Mouse (Mus musculus): ENCODE data around the gene Ugt2a2. TPM values are rescaled to one million over a fixed set of nuclear protein-coding genes. Genes with fewer than 3 reads are reported as not detected.
"Not testable (repeated sequence)": the region's sequence is repeated elsewhere in the genome, so short reads cannot be mapped to it uniquely, and the experiment has no call there.

Gene Ugt2a2
- polyA plus RNA-seq, 1 experiment from 2014 or later, result not detected

DNA sequence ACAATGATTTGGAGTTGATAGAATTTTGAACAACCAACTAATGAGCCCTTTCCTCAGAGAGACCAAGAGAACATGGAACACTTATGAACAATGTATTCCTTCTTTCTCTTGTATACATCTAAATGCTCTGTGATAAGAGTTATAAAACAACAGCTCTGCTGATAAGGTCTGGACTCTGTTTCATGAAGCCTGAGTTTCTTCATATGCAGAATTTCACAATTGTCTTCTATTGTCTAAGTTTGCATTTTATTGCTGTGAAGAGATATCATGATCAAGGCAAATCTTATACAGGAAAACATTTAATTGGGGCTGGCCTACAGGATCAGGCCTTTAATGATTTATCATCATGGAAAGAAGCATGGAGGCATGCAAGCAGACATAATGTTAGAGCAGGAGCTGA is 24.4 kb downstream of the Ugt2a2 start:
- no peak overlapping the region for H3K9ac ChIP-seq (ENCODE audit: low read length)
- no peaks in the 10 kb centered on the region for H3K36me3 ChIP-seq (ENCODE audit: control insufficient read depth, insufficient read depth, low read length)
- H3K4me3 ChIP-seq (ENCODE audit: low read depth, low read length), result no peak overlapping the region
- H3K27me3 ChIP-seq (ENCODE audit: control insufficient read depth, insufficient read depth, low read length), result no peaks in the 10 kb centered on the region
- H3K9me3 ChIP-seq (ENCODE audit: control insufficient read depth, low read length), result no peaks in the 10 kb centered on the region
- H3K4me2 ChIP-seq (ENCODE audit: low read depth), result no peak overlapping the region
- no peak for ATAC-seq (ENCODE audit: insufficient read depth, low FRiP score, low TSS enrichment)
- DNase-seq (ENCODE audit: low spot score), result no peak
- no peaks in the 10 kb centered on the region for H3K4me1 ChIP-seq (ENCODE audit: control insufficient read depth, insufficient read depth, low read length)
- no peak overlapping the region for H3K27ac ChIP-seq (ENCODE audit: low read depth, low read length)

DNA sequence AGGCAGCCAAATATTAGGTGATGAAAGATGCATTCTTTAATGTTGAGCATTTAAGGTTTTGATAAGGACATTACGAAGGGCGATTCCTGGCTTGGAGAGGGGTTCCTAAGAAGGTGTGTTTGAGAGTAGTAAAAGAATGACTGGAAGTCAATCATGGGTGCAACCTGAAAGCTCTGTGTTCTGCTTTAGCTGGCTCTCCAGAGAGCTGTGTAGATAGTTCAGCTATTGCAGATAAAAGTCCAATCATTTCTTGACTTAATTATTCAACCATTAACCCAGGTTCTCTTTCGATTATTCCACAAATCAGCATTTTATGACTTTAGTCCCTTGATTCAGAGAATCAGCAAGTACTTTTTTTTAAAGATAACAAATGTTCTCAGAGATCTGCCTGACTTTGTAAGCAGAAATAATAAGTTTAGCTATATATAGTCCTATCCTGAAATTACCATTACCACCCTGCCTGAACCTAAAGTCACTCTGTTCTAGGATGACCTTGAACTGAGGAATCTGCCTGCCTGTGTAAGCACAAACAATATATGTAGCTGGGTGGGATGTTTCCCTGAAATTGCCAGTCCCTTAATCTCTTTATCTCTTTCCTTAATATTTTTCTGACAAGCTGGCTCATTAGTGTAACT is 25.7 kb downstream of the Ugt2a2 start:
- no peaks in the 10 kb centered on the region for H3K27me3 ChIP-seq (ENCODE audit: control insufficient read depth, insufficient read depth, low read length)
- H3K4me1 ChIP-seq (ENCODE audit: control insufficient read depth, insufficient read depth, low read length), result no peaks in the 10 kb centered on the region
- H3K9me3 ChIP-seq (ENCODE audit: control insufficient read depth, low read length), result no peaks in the 10 kb centered on the region
- H3K4me2 ChIP-seq (ENCODE audit: low read depth), result no peak overlapping the region
- no peak overlapping the region for H3K4me3 ChIP-seq (ENCODE audit: low read depth, low read length)
- DNase-seq (ENCODE audit: low spot score) (no peak), ATAC-seq (ENCODE audit: insufficient read depth, low FRiP score, low TSS enrichment) (no peak)
- no peaks in the 10 kb centered on the region for H3K36me3 ChIP-seq (ENCODE audit: control insufficient read depth, insufficient read depth, low read length)
- H3K27ac ChIP-seq (ENCODE audit: low read depth, low read length), result no peak overlapping the region
- WGBS, result 92% methylated on average over 3 of the region's 3 CpGs
- H3K9ac ChIP-seq (ENCODE audit: low read length), result no peak overlapping the region

DNA sequence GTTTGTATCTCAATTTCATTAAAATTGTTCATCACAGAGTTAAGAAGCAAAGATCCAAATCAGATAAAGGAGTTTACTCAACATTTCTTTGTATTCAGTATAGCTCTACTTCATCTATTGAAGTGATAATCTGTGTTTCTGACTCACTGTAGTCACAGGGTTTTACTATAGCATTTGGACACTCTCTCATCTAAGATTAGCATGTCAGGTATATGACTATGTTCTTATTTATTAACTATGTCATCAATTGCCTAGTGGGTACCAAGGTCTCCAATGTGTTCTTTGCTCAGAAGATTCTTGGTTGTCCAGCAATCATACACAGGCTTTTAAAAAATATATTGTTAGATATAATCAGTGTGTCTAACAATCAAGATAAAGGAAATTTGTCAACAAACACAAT is 26.5 kb downstream of the Ugt2a2 start:
- Histone ChIP-seq H3K9me3 (ENCODE audit: control insufficient read depth, low read length) (no peaks in the 10 kb centered on the region), H3K27ac (ENCODE audit: low read depth, low read length) (no peak overlapping the region), H3K4me3 (ENCODE audit: low read depth, low read length) (no peak overlapping the region), H3K9ac (ENCODE audit: low read length) (no peak overlapping the region), H3K4me1 (ENCODE audit: control insufficient read depth, insufficient read depth, low read length) (no peaks in the 10 kb centered on the region), H3K27me3 (ENCODE audit: control insufficient read depth, insufficient read depth, low read length) (no peaks in the 10 kb centered on the region), H3K36me3 (ENCODE audit: control insufficient read depth, insufficient read depth, low read length) (no peaks in the 10 kb centered on the region), H3K4me2 (ENCODE audit: low read depth) (no peak overlapping the region)
- DNase-seq (ENCODE audit: low spot score) (no peak), ATAC-seq (ENCODE audit: insufficient read depth, low FRiP score, low TSS enrichment) (no peak)

DNA sequence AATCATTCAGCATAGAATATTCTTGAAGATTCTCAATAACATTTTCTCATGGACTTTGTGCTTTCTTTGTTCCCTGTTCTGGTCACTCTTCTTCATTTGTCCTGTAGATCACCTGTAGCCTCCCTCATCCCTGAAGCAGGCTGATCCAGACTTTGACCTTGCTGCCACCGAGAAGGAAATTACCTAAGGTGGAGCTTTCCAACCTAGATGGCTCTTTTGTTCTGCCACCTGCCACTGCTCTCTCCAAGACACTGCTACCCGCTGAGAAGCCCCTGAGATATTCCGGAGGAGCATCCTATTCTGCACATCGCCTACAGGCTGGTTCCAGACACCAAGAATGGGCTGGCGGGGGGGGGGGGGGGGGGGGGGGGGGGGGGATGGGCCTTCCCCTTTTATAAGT is 29.5 kb downstream of the Ugt2a2 start:
- H3K9me3 ChIP-seq (ENCODE audit: control insufficient read depth, low read length); H3K4me2 ChIP-seq (ENCODE audit: low read depth); ATAC-seq (ENCODE audit: insufficient read depth, low FRiP score, low TSS enrichment); H3K4me1 ChIP-seq (ENCODE audit: control insufficient read depth, insufficient read depth, low read length); H3K9ac ChIP-seq (ENCODE audit: low read length); H3K27ac ChIP-seq (ENCODE audit: low read depth, low read length); H3K36me3 ChIP-seq (ENCODE audit: control insufficient read depth, insufficient read depth, low read length); H3K27me3 ChIP-seq (ENCODE audit: control insufficient read depth, insufficient read depth, low read length); H3K4me3 ChIP-seq (ENCODE audit: low read depth, low read length); DNase-seq (ENCODE audit: low spot score): not testable (repeated sequence)
- 73% methylated on average over 2 of the region's 5 CpGs for WGBS

DNA sequence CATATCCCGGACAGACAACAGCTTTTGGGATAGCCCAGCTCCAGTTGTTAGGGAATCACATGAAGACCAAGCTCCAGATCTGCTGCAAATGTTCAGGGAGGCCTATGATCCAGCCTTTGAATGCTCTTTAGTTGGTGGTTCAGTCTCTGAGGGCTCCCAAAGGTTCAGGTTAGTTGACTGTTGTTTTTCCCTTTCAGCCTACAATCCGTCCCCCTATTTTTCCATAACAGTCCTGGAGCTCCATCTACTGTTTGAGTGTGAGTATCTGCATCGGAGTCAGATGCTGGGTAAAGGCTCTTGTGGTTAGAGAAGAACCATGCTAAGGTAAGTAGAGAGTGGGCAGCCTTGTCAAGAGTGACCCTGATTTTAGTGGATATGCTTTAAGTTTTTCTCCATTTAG is 45.8 kb downstream of the Ugt2a2 start:
- Histone ChIP-seq H3K4me1 (ENCODE audit: control insufficient read depth, insufficient read depth, low read length) (no peaks in the 10 kb centered on the region), H3K9me3 (ENCODE audit: control insufficient read depth, low read length) (no peaks in the 10 kb centered on the region), H3K27ac (ENCODE audit: low read depth, low read length) (no peak overlapping the region), H3K27me3 (ENCODE audit: control insufficient read depth, insufficient read depth, low read length) (no peaks in the 10 kb centered on the region), H3K9ac (ENCODE audit: low read length) (no peak overlapping the region), H3K4me3 (ENCODE audit: low read depth, low read length) (no peak overlapping the region), H3K36me3 (ENCODE audit: control insufficient read depth, insufficient read depth, low read length) (no peaks in the 10 kb centered on the region), H3K4me2 (ENCODE audit: low read depth) (no peak overlapping the region)
- DNase-seq (ENCODE audit: low spot score) (no peak), ATAC-seq (ENCODE audit: insufficient read depth, low FRiP score, low TSS enrichment) (no peak)
- WGBS, result 52% methylated on average over 3 of the region's 3 CpGs

DNA sequence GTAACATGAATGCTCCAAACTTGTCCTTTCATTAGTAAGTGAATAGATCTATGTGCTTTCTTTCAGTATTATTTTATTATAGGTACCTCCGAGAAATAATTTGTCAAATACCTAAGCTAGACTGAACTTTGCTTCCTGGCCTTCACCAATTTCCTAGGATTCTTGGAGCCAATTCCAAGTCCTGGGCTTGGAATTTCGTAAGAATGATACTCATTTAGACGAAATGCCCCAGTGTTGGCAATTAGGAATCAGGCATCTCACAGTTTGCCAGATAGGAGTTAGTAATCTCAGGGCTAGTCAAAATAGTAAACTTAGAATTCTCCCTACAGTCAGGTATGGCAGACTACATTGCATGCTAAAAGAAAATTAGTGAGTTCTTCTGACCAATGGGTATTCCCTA is 56.4 kb downstream of the Ugt2a2 start:
- H3K4me2 ChIP-seq (ENCODE audit: low read depth), result no peak overlapping the region
- H3K27me3 ChIP-seq (ENCODE audit: control insufficient read depth, insufficient read depth, low read length), result no peaks in the 10 kb centered on the region
- no peak overlapping the region for H3K27ac ChIP-seq (ENCODE audit: low read depth, low read length)
- ATAC-seq (ENCODE audit: insufficient read depth, low FRiP score, low TSS enrichment) (no peak), DNase-seq (ENCODE audit: low spot score) (no peak)
- no peaks in the 10 kb centered on the region for H3K36me3 ChIP-seq (ENCODE audit: control insufficient read depth, insufficient read depth, low read length)
- whole genome bisulfite sequencing, result 90% methylated on average over 3 of the region's 3 CpGs
- H3K4me1 ChIP-seq (ENCODE audit: control insufficient read depth, insufficient read depth, low read length), result no peaks in the 10 kb centered on the region
- H3K9me3 ChIP-seq (ENCODE audit: control insufficient read depth, low read length), result no peaks in the 10 kb centered on the region
- H3K4me3 ChIP-seq (ENCODE audit: low read depth, low read length), result no peak overlapping the region
- H3K9ac ChIP-seq (ENCODE audit: low read length), result no peak overlapping the region

DNA sequence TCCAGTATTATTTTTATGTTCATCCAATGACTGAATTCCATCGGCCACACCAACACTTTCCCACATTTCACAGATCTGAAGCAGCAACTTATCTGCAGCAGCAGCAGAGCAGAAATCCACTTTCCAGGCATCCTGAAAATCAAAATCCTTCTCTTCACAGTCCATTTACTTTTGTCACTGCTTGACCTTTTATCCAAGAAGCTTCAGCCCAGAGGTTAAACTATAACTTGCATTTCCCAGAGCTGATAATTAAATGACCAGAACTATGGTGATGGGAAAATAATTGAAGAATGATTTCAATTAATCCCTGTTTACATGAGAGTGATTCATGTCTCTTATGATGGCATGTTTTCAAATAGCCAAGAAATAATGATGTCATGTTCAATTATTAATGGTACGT is 58.0 kb downstream of the Ugt2a2 start, which contains the start of gene Ugt2b38:
Gene Ugt2b38 (minus strand): TSS at position 163 of the 400 bp plus-strand sequence.
- WGBS, result 98% methylated on average over 1 of the region's 2 CpGs
- not testable (repeated sequence) for H3K36me3 ChIP-seq (ENCODE audit: control insufficient read depth, insufficient read depth, low read length); H3K9me3 ChIP-seq (ENCODE audit: control insufficient read depth, low read length); H3K27ac ChIP-seq (ENCODE audit: low read depth, low read length); H3K4me2 ChIP-seq (ENCODE audit: low read depth); H3K4me3 ChIP-seq (ENCODE audit: low read depth, low read length); H3K4me1 ChIP-seq (ENCODE audit: control insufficient read depth, insufficient read depth, low read length); H3K27me3 ChIP-seq (ENCODE audit: control insufficient read depth, insufficient read depth, low read length); H3K9ac ChIP-seq (ENCODE audit: low read length); ATAC-seq (ENCODE audit: insufficient read depth, low FRiP score, low TSS enrichment); DNase-seq (ENCODE audit: low spot score)

Other genes starting within 250 kb of the Ugt2a2 start
- not detected in 2 replicates for gene Ugt2b37, start 227.5 kb downstream of the Ugt2a2 start, polyA plus RNA-seq (2014; fragmentation: Nextera tagmentation; extraction: Ambion mirVana)
- not detected in 2 replicates for gene Ugt2a3, start 145.1 kb downstream of the Ugt2a2 start, polyA plus RNA-seq (2014; fragmentation: Nextera tagmentation; extraction: Ambion mirVana)
- not detected in 2 replicates for gene Ugt2b38, start 58.1 kb downstream of the Ugt2a2 start, polyA plus RNA-seq (2014; fragmentation: Nextera tagmentation; extraction: Ambion mirVana)
- not detected in 2 replicates for gene Gm43638, start 4.5 kb upstream of the Ugt2a2 start, polyA plus RNA-seq (2014; fragmentation: Nextera tagmentation; extraction: Ambion mirVana)
- not detected in 2 replicates for gene Ugt2a1, start 8.6 kb upstream of the Ugt2a2 start, polyA plus RNA-seq (2014; fragmentation: Nextera tagmentation; extraction: Ambion mirVana)
- gene Sult1b1, start 55.9 kb upstream of the Ugt2a2 start, polyA plus RNA-seq (2014; fragmentation: Nextera tagmentation; extraction: Ambion mirVana), result not detected in 2 replicates
- gene Sult1d1, start 86.8 kb upstream of the Ugt2a2 start, polyA plus RNA-seq (2014; fragmentation: Nextera tagmentation; extraction: Ambion mirVana), result 0.16 TPM in 1 of 2 replicates, not detected in the other
- not detected in 2 replicates for gene Sult1e1, start 109.3 kb upstream of the Ugt2a2 start, polyA plus RNA-seq (2014; fragmentation: Nextera tagmentation; extraction: Ambion mirVana)
- gene Csn1s1, start 183.9 kb upstream of the Ugt2a2 start, polyA plus RNA-seq (2014; fragmentation: Nextera tagmentation; extraction: Ambion mirVana), result not detected in 2 replicates
- gene Csn2, start 217.4 kb upstream of the Ugt2a2 start, polyA plus RNA-seq (2014; fragmentation: Nextera tagmentation; extraction: Ambion mirVana), result not detected in 2 replicates